Mouse (Mus musculus): ENCODE data around the gene Tsg101.

Gene Tsg101

DNA sequence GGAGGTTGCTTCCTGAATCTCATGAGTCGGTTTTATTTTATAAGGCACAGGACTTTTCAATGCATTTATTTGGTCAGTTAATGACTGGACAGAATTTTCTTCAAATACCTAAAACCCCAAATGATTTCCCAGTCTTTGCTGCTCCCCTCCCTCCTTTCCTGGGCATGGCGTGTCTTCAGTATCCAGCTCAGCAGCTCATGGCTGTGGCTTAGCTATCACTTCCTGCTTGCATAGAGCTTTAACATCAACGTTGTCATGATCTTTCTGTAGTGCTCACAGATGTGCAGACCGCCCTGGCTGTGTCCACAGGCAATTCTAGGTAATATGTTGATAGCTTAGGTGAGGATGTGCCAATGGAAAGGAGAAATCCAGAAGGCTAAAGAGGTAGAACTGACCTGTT lies 47.8 kb downstream of the Tsg101 start:
- DNase-seq = no peak

DNA sequence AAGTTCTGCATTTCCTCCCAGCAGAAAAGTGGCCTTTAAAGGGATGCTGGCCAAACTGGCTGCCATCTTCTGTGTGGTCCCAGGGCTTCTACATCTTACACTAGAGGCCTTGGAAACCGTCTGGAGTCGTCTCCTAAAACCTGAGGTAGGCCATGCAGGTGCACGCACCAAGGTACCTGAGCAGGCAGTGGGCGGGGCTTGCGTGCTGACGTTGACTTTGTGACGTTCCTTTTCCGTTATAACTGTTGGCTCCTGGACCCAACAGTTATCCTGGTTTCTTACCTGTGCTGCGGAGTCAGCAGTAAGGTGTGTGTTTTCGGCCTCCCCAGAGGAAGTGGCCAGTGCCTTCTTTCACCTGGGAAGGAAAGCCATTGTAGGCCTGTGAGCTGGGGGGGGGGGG lies 58.8 kb downstream of the Tsg101 start, which contains the start of gene Ldhc:
Gene Ldhc, plus strand, starts transcription at position 208 of the 400 bp plus-strand sequence.
- no peak for DNase-seq

DNA sequence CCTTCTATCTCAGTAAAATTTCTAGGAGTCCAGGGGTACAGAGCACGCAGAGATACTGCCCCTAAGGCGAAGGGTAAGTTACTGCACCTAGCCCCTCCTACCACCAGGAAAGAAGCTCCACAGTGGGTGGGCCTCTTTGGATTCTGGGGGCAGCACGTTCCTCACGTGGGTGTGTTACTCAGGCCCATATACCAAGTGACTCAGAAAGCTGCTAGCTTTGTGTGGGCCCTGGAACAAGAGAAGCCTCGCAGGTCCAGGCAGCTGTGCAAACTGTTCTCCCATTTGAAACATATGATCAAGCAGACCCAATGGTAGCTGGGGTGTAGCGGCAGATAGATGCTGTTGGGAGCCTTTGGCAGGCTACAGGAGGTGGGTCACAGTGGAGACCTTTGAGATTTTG lies 60.7 kb downstream of the Tsg101 start:
- no peak for DNase-seq

DNA sequence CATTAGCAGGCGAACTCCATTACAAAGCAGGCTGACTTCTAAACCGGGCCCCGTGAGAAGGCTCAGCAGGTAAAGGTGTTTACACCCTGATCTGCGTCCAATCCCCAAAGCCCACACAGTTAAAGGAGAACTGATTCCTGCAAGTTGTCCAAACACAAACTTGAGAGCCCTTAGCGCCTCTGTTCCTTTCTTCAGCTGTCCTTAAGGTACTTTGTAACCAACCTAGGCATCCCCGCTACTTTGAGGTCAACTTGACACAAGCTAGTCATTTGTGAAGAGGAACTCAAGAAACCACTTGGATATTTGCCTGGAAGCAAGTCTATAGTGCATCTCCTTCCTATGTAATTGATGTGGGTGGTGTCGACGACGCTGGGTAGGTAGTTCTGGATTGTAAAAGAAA lies 62.3 kb downstream of the Tsg101 start:
- no peak for DNase-seq

DNA sequence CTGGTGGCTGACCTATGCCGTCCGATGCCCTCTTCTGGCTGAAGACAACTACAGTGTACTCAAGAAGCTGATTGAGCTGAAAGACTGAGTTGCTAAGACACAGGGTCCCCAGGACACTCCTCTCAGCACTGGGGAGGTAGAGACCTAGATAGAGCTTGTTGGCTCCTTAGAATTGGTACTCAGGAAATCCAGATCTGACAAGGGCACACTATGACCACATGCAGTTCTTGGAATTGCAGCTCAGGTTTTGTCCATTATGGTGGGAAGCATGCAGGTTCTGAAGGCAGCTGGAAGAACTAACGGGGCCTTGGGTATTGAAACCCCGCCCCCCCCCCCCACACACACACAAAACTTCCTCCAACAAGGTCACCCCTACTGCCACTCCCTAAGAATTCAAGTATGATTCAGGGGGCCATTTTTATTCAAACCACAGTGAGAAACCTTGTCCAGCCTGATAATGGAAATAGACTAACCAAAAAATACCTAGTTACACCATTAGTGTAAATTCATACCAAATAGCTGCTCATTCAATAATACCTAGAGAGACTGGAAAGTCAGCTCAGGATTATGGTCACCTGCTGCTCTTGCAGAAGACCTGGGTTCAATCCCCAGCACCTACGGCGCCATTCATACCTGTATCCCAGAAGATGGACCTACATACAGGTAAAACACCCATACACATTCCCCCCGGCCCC lies 63.8 kb downstream of the Tsg101 start:
- no peak for DNase-seq

DNA sequence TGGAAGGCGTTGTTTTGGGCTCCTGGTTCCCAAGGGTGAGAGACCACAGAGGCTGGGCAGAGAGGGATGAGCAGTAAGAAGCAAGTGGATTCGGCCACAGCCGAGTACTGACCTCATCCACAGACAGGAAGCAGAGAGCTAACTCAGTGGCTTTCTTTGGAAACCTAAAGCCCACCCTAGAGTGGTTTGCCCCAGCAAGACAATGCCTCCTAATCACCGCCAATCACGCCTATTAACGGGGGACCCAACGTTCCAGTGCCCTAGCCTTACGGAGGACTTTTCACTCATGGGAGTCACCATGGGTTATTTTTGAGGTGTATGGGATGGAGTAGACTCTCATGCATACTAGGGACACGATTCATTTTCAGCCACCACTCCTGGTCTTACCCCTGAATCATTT lies 66.4 kb downstream of the Tsg101 start:
- no peak for DNase-seq

DNA sequence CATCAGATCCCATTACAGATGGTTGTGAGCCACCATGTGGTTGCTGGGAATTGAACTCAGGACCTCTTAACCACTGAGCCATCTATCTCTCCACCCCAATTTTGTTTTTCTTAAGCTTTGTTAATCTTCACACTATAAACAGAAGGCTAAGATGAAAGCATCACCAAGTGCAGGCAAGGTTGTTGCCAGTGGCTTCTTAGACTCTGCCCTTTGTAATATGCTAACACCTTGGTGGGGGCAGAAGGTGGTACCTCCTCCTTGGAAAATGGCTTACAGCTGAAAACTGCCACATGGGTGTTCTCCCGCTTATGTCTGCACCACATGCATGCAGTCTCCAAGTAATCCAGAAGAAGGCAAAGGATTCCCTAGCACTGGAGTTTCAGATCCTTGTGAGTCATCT lies 67.1 kb downstream of the Tsg101 start:
- peak in 1 of 2 experiments; percentile 19 for DNase-seq

DNA sequence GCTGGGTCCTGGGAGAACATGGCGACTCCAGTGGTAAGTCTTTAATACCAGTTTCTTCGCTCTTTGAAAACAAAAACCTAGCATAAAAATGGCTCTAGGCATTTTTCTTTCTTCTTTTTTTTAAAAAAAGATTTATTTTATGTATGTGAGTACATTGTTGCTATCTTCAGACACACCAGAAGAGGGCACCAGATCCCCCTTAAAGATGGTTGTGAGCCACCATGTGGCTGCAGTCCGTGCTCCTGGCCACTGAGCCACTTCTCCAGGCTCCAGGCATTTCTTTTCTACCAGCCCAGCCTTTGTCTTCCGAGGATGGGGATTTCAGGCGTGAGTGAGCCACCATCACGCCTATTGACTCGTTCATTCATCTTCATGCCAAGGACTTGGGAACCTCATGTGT lies 68.7 kb downstream of the Tsg101 start:
- DNase-seq = no peak

DNA sequence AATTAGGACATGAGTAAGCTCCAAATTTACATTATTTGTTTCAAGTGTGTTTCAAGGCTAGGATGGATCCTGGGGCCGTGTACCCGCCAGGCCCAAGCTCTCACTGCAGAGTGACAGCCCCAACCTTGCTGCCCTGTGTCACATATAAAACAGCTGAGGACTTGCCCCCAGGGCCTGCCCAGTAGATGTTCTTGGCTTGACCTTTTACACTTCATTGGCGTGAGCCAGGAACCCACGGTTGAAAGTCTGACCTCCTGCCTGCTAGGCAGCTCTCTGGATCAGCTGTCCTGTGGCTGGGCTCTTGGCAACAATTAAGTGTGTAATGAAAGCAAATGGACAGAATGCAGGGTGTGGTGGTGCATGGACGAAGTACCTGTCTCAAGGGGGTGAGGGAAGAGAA lies 70.5 kb downstream of the Tsg101 start:
- peak in 1 of 2 experiments; percentile 72 for DNase-seq

DNA sequence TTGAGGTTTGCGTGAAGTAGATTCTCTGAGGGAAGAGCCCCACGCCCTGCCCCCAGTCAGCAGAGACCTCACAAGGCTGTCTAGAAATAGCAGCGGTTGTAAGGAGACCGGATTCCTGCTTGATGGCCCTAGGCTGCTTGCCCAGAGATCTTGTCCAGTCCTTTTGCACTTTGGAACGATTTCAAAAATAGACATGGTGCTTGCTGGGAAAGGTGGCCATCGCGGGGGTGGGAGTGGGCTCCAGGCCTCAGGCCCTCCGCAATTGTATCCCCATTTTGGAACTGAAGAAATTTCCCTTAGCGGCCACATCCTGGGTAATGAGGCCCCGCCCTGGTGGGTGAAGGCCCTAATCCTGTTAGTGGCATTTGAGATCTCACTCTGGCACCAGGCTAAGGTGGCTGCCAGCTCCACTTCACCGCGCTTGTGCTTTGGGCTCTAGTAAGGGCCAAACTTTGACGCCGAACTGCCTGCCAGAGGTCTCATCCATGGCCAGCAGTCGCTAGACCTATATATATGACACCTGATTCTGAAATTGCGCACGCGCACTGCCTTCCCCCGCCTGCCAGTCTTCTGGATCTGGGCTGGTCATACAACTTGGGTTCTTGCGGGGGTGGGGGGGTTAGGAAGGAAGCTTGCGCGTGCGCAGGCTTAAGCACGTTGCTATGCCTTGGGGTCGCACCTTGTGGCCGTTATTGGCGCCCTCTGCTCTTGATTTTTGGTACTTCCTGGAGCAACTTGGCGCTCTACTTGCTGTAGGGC lies 73.1 kb downstream of the Tsg101 start:
- DNase-seq = peak; percentile 59 to 82

DNA sequence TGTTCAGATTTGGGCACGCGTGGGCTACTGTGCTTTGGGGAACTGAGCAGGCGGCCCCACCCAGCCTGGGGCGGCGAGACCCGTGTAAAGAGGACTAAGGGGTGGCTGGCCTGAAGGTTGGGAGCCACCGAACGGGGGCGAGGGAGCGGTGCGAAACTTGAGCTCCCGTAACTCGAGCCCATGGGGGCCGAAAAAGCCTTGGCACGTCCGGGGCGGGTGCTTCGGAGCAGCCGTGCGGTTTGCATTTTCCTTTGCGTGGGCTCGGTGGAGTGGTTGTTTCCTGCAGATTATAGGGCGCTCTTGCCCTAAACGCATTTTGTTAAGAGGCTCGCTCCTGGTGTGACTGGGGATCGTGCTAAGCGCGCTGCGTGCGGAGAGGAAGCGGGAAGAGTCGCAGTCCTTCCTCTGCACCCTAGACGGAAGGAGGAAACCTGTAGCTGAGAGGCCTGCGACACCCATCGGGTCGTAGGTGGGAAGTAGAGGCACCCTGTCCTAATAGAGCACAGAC lies 73.7 kb downstream of the Tsg101 start:
- no peak for DNase-seq

DNA sequence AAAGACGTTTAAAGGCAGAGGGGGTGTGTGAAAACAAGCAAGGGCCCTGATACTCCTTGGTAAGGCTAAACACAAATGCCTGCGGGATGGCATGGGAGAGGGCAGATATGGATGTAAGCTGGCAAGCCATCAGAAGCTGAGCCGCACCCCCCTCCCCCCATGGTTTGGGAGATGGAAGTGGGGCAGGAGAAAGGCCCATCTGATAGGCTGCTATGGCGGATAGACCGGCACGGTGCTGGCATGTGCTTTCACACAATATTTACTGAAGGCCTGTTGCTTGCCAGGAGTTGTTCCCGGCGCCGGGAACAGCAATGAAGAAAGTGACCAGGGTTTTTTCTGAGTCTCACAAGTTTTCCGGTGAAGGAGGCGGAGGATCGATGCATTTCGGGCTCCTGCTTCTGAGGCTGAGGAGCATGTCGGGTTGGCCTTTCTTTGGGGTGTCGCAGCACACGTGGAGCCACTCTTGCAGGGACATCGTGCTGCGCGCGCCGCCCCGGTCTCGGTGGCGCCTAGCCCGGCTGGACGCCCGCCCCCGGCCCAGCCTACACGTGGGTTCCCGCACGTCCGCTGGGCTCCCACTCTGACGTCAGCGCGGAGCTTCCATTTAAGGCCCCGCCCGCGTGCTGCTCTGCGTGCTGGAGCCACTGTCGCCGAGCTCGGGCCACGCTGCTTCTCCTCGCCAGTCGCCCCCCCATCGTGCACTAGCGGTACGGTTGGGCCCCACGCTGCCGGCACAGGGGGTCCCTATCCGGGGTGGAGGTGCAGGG lies 74.4 kb downstream of the Tsg101 start:
- DNase-seq = peak; percentile 97

DNA sequence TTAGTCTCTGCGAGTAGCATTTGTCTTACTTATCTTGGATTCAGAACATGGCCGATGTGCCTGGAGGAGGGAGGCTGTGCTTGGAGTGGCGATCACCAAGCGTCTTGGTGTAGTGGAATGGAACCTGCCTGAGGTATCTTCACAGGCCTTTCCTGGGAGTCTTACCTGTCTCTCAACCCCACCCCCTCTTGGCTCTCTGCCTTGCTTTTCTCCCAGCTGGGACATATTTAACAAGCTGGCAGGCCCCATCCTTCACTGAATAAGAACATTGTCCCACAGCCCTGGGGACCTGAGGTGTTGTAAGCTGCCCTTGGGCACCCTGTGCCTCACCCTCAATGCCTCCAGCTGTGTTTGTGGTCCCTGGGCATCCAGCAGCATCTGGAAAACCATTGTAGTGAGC lies 76.2 kb downstream of the Tsg101 start:
- DNase-seq = no peak

DNA sequence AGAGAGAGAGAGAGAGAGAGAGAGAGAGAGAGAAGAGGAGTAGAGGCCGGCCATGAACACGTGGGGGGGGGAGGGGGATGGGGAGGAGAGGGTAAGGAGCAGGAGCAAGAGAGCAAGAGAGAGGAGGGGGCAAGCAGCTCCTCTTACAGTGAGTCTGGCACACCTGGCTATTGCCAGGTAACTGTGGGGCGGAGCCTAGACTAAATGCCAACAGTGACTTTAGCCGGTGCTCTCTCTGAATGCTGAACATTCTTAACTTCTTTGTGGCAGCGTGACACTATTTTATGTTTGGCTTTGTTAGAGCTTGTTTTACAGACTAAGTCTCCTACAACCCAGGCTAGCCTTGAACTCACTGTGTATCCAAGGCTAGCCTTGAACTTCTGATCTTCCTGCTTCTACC lies 77.5 kb downstream of the Tsg101 start:
- peak in 1 of 2 experiments; percentile 47 for DNase-seq

DNA sequence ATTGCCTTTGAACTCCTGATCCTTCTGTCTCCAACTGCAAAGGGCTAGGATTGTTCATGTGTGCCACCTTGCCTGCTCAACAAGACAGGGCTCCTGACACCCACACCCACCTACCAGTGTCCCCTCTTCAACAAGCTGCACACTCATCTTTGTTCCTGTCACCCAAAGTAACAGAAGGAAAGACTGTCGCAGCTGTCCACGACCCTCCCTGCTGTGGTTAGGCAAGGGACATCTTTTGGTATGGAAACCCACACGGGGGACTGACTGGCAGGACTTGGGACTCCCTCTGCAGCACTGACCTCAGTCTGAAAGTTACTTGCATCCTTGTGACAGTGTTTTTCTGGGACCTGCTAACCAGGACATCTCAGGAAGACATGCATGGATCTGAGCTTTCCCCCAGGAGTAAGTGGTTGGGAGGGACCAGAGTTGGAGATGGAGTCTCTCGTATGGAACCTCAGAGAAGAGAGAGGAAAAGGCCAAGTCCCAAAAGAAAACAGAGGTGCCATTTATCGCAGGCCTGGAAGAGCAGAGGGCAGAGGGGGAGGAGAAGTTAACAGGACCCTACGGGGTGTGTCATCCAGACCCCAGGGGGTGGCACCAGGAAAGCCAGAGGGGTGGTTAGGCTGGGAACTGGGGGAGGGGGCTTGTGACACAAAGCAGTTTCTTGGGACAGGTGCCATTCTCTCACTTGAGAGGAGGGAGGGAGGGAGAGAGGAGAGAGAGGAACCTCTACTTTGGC lies 78.8 kb downstream of the Tsg101 start, which contains the start of gene Ldha:
Gene Ldha, plus strand, starts transcription at position 689 of the 739 bp plus-strand sequence.
- no peak for DNase-seq

DNA sequence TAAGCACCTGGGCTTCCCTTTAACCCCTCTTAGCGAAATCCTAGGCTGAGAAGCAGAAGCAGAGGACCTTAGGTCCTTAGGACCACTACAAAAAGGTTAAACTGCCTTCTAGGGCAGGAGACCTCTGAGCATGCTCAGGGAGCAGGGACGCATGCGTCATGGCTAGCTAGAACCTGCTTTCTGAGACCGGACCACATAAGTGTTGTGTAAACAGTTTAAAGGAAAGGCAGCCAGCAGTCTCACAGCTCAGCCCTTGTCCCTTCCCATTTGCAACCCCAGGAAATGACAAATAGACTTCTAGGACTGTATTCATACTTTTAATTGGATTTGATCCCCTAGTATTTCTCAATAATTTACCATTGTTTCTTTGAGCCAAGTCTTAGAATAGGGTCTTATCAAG lies 79.4 kb downstream of the Tsg101 start:
- DNase-seq = peak in 1 of 2 experiments; percentile 63

DNA sequence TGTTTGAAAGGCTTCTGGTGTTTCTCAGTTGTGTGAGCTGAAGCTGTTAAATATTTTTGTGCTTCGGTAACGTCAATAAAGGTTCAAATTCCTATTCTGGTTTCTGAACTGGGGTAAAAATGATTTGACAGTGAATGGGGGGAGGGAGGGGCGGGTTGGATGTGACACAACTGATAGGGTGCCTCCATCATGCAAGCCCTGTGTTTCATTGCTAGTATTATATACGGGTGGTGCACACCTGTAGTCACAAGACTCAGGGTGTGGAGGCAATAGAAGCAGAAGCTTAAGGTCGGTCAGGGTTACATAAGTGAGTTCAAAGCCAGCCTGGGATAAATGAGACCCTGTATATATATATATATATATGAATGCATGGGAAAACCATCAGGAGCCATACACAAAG lies 79.9 kb downstream of the Tsg101 start:
- no peak for DNase-seq

DNA sequence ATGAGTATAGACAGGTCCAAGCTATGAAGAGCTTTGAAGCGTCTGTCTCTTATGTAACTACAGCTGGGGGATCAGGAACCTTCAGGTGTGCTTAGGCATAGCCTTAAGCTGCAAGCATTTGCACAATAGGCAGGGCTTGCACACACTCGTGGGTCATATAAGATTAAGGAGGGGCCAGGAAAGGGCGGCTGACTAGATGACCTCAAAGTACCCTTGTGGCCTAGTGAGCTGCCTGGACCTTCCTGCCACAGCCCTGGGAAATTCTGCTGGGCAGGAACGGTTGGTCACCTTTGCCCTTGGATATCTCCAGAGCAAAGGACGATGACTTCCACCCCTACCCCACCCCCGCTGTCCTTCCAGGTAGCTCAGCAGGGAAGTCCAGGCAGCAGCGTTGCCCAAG lies 80.3 kb downstream of the Tsg101 start:
- peak; percentile 76 to 89 for DNase-seq
